Mouse (Mus musculus) megakaryocyte, embryonic 14.5 days (primary cell): Measurements from ENCODE around the gene Cops8.

Experiments used
- FLI1 ChIP-seq: IDR thresholded peaks from 2 replicates; pipeline ENCODE4 v1.6.1; 2012; ENCODE audit warnings: low read length, inconsistent platforms, mixed read lengths
- GATA1 ChIP-seq: IDR thresholded peaks from 3 replicates; pipeline ENCODE4 v1.6.1; 2012; ENCODE audit warnings: mixed read lengths, low read length, inconsistent platforms, borderline replicate concordance

GRCm38 (mm10) chr1:90590797-90591196, 12.0 kb upstream of the Cops8 start:
- TF ChIP-seq GATA1 = no peak
- TF ChIP-seq FLI1 = no peak
